Mouse (Mus musculus) thymus, postnatal 4 days (tissue): Measurements from ENCODE around the gene Selenow.

Experiments
- DNase-seq: peaks from one replicate; pipeline ENCODE4 v3.0.0; 2021

The Selenow gene

GRCm38 (mm10) chr7:15901366-15902048, 20.7 kb downstream of the Selenow start:
- DNase-seq = no peak

- DNase-seq = no peak
Observed at GRCm38 (mm10) chr7:15894251-15894650, 28.0 kb downstream of the Selenow start.

- DNase-seq = no peak
Observed at GRCm38 (mm10) chr7:15884127-15884526, 38.1 kb downstream of the Selenow start.

- no peak for DNase-seq
Observed at GRCm38 (mm10) chr7:15882317-15882716, 39.9 kb downstream of the Selenow start, which contains the start of gene Crxos. Gene Crxos (plus strand): TSS chr7:15882617.

GRCm38 (mm10) chr7:15881831-15882230, 40.4 kb downstream of the Selenow start:
- no peak for DNase-seq

- no peak for DNase-seq
Observed at GRCm38 (mm10) chr7:15881388-15881787, 40.8 kb downstream of the Selenow start.

- DNase-seq = no peak
Observed at GRCm38 (mm10) chr7:15879756-15880155, 42.4 kb downstream of the Selenow start, which contains the start of gene Crx. Gene Crx (minus strand): TSS chr7:15879968.
